Mouse (Mus musculus) left cerebral cortex, postnatal 14 days (tissue): ENCODE measurements at regions not wholly inside any gene's neighbourhood (a gene's known extent, or its start where the extent isn't known, plus 50 kb on each side); places are given as distances from the start of the nearest gene placed in this dataset.

Source experiments
- DNase-seq, 2 experiments: peaks; one replicate each; pipeline ENCODE4 v3.0.0; 2021 to 2022; ENCODE audit warnings: low spot score in 2 of 2, mixed read lengths in 1 of 2
- intact Hi-C: fragments of 180-260 bp; cut with DNase I; formaldehyde crosslinking; loops from one replicate; pipeline ENCODE4 v1.15.1; 2025

GRCm38 (mm10) chr5:127129495-127129894 lies 112.1 kb upstream of the Tmem132c start:
- DNase-seq: peak; percentile 19 to 34
- intact Hi-C loops: no loop called here

GRCm38 (mm10) chr5:127134441-127134840 lies 107.2 kb upstream of the Tmem132c start:
- intact Hi-C loops: no loop called here
- DNase-seq: no peak

- DNase-seq: no peak
- intact Hi-C loops: no loop called here
Measured at GRCm38 (mm10) chr5:127140651-127141050, 101.0 kb upstream of the Tmem132c start.

- DNase-seq: no peak
Measured at GRCm38 (mm10) chr5:127160292-127160691, 81.3 kb upstream of the Tmem132c start.

GRCm38 (mm10) chr5:127163376-127163775 lies 78.2 kb upstream of the Tmem132c start:
- peak; percentile 58 to 69 for DNase-seq
- intact Hi-C loops: no loop called here

More at GRCm38 (mm10) chr5:127160292-127160691, 81.3 kb upstream of the Tmem132c start:
- intact Hi-C loops: no loop called here

- no peak for DNase-seq
- intact Hi-C loops: no loop called here
Measured at GRCm38 (mm10) chr5:127189021-127189420, 52.6 kb upstream of the Tmem132c start.
